Mouse (Mus musculus) heart, postnatal 14 days (tissue): Measurements from ENCODE around the gene Slc25a3. TPM values are rescaled to one million over a fixed set of nuclear protein-coding genes. Genes with fewer than 3 reads are reported as not detected.

Experiments
- DNase-seq, 2 experiments: peaks; one replicate each; pipeline ENCODE4 v3.0.0; 2021 to 2022
- intact Hi-C: fragments of 180-260 bp; cut with DNase I; formaldehyde crosslinking; loops from one replicate; pipeline ENCODE4 v1.15.1; 2025
- total RNA-seq, 2 experiments: library from RNA; stranded (reverse); gene quantifications; 2 replicates each; pipeline ENCODE4 v1.2.3; 2021

Slc25a3 gene
- total RNA-seq, 2 experiments from 2014 or later = 2,379 to 2,461 TPM

DNA sequence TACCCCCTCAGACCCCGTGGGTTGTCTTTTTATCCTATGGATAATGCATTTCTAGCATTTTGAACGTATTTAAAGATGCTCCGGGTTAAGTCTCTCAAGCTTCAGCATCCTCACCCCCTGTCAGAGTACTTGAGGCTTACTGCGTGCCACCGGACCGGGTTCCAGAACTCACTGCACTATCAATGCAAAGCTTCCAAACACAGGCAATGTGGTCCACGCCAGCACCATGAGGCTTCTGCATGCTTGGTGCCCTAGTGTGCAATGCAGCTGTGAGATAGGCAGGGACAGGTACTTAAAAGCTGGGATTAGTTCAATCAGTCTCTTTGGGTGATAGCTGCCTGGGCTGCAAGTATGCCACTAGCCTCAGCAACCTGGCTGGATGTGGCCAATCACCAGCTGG, 21.6 kb upstream of the Slc25a3 start:
- no peak for DNase-seq
- intact Hi-C loops = no loop called here

DNA sequence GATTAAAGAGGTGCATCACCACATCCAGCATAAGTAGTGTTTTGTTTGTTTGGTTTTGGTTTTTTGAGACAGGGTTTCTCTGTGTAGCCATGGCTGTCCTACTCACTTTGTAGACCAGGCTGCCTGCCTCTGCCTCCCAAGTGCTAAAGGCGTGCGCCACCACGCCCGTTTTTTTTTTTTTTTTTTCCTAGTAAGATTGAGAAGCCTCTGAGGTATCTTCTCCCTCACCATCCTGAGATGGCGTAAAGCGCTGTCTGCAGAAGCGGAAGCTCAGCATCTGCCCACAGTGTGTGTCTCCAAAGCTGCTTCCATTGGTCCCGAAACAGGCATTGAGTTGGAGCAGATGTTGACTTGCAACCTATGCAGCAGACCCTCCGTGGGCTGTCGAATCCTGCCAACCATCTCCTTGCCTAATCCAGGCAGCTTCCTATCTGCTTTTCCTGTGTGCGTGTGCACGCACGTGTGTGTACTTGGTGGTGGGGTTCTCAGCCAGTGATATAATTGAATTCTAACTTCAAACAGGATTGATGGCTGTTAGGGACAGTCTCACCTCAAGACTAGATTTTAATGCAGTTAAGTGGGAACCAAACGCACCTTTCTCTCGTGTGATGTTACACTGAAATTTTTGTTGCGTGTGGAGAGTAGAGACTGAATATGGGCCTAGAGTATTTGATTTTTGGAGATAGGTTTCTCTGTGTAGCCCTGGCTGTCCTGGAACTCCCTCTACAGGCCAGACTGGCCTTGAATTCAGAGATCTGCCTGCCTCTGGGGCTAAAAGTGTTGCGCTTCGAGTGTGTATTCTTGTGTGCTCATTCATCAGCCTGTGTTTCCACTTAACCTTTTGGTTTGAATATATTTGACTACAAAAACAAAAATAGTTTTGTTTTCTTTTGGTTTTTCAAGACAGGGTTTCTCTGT, 19.7 kb upstream of the Slc25a3 start:
- intact Hi-C loops = loop anchor here (5.0 kb wide), 1 partner anchor 416 kb away; no protein-coding TSS in a partner anchor
- no peak for DNase-seq

DNA sequence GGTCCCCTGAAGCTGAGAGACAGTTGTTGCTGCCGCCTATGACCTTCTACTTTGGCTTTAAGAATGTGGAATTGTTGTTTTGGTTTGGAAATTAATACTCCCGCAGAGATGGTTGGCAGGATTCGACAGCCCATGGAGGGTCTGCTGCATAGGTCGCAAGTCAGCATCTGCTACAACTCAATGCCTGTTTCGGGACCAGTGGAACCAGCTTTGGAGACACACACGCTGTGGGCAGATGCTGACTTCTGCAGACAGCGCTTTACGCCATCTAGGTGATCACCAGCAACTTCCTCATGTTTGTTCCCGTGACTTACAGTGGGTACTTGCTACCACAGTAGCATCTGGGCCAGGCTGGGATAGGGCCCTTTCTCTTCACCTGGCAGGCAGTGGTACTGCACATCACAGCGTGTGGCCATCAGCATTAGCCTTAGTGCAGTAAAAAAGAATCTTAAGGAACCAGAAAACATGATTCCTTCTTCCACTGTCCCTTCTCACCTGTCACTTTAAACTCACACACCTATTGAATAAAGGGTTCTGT, 18.9 kb upstream of the Slc25a3 start:
- no peak for DNase-seq
- intact Hi-C loops = loop anchor here (5.0 kb wide), 1 partner anchor 415 kb away; no protein-coding TSS in a partner anchor

DNA sequence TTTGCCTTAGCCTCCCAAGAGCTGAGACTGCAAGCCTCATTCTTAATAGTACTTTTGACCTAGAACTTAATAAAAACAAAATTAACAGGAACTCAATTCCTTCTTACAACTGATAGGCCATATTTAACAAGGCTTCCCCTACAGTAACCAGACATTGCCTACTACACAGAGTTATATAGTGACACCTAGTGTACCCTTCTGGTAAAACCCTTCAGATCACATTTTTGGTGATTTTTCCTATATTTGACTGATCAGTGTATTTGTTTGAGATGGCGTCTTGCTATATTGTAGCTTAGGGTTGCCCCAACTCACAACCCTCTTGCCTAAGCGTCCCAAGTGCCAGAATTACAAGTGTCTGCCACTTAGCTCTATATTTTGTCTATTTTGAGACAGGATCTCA, 17.7 kb upstream of the Slc25a3 start:
- intact Hi-C loops = loop anchor here (2.0 to 5.0 kb wide), 2 partner anchors 71 to 414 kb away; no protein-coding TSS in a partner anchor
- no peak for DNase-seq

DNA sequence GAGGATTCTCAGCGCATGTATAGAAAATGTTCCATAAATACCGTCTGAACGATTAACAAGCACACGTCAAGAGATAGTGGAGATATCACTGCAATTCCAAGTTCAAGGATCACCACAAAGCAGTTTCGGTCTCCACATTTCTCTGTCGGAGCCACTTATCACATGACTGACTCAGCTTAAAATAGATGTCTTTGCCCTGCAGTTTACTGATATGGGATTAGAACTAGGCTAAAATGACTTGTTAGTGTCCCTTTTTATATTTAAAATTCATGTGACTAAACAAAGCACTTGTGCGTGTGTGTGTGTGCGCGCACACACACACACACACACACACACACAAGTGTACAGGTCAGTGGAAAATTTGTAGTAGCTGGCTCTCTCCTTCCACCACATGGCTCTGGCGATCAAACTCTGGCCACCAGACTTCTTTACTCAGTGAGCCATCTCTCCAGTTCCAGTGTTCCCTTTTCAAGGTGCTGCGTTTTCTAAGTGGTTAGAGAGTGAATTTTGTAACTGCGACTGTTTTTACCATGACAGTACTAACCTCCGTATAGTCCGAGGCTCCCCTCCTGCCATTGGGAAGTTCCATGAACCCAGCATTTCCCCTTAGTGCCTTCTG, 15.4 kb upstream of the Slc25a3 start:
- DNase-seq = no peak
- intact Hi-C loops = loop anchor here (5.0 kb wide), 1 partner anchor 57 kb away; the partner anchor contains the start of genes Apaf1 and Ikbip

DNA sequence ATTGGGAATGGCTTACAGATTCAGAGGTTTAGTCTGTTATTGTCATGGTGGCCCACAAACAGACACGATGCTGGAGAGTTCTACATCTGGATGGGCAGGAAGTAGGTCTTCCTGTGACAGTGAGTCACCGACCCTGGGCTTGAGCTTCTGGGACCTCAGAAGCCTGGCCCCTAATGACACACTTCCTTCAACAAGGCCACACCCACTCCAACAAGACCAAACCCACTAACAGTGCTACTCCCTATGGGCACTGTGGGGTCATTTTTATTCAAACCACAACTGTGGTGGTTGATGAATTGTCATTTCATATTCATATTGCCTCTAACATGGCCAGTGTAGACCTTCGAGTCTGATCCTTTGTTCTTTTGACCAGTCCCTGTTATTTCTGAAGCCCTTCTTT, 14.5 kb upstream of the Slc25a3 start:
- intact Hi-C loops = loop anchor here (5.0 kb wide), 1 partner anchor 56 kb away; the partner anchor contains the start of genes Apaf1 and Ikbip
- no peak for DNase-seq

DNA sequence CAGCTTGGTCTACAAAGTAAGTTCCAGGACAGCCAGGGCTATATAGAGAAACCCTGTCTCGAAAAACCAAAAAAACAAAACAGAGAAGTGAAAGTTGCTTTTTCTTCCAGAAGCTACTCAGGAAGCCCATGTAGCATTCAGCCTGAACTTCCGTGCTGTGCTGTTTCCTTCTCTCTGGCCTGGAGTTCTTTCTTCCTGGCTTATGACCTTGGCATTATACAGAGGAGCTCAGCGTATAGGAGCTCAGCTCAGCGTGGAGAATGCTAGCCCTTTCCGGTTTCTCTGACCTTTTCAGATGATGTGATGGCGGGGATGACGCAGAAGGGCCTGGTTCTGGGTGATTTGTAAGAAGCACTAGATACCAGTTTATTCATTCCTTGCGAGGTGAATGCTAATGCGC, 13.5 kb upstream of the Slc25a3 start:
- no peak for DNase-seq
- intact Hi-C loops = loop anchor here (5.0 kb wide), 1 partner anchor 55 kb away; the partner anchor contains the start of genes Apaf1 and Ikbip

DNA sequence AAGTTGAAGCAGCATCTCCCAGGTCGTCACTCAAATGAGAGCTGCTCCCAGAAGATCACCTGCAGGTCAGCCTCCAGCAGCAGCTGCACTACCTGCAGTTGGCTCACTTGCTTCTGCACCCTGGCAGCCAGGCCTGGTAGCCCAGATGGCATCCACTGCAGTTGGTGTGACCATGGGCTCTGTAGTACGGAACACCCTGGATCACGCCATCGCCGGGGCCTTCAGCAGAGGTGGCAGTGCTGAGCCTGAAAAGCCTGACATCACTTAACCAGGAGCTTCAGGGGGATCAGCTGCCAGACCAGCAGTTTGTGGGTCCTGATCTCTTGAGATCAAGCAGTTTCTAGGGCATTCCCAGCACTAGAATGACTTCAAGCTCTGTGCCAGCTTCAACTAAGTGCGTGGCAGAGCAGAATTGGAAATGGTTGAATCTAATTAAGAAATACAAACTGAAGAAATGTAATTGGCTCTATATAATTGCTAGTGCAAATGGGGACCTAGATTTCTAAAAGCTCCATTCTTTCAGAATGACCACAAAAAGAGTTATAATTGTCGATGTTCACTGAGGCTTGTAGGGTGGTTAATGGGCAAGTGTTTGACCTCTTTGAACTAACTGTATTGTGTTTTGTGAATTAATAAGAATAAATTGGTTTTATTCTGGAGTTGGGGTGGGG, 11.6 kb upstream of the Slc25a3 start:
- DNase-seq = no peak
- intact Hi-C loops = loop anchor here (5.0 kb wide), 1 partner anchor 53 kb away; the partner anchor contains the start of genes Apaf1 and Ikbip

DNA sequence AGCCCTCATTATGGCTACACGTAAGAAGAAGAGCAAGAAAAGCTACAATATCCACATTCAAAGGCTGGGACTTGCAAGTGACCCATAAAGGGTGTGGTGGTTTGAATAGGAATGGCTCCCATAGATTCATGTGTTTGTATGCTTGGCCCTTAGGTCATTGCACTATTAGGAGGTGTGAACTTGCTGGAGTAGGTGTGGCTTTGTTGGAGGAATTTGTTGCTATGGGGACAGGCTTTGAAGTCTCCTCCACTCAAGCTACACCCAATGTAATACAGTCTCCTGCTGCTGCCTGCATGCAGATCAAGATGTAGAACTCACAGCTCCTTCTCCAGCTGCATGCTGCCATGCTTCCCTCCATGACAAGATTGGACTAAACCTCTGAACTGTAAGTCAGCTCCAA, 7.7 kb upstream of the Slc25a3 start:
- no peak for DNase-seq
- intact Hi-C loops = no loop called here

DNA sequence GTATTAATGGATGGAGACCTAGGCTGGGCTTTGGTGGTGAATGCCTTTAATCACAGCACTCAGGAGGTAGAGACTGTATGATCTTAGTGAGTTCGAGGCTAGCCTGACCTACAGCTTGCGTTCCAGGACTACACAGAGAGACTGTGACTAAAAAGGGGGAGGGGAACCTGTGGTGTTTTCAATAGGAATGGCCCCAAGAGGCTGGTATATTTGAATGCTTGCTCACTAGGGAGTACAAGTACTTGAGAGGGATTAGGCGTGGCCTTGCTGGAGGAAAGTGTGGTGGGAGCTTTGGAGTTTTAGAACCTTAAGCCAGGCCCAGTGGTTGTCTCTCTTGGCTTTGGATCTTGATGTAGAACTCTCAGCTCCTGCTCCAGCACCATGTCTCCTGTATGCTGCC, 6.9 kb upstream of the Slc25a3 start:
- intact Hi-C loops = no loop called here
- DNase-seq = no peak

DNA sequence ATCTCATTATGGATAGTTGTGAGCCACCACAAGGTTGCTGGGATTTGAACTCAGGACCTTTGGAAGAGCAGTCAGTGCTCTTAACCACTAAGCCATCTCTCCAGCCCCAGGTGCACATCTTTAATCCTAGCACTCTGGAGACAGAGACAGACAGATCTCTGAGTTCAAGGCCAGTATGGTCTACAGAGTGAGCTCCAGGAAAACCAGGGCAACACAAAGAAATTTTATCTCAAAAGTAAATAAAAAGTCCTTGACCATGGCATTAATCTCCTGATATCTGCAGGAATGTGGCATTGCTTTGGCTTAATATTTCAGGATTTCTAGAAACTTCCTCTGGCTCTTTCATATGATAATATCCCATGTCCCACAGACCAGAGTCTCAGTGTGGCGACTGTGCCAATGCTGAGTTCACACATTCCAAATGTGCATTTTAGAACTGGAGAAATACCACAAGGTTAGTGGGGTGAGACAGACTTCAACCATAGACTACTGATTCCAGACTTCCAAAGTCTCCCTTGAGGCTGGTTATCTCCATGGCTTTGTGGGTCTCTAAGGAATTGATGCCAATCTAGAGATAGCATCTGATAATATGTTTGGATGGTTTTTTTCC, 4.8 kb upstream of the Slc25a3 start:
- intact Hi-C loops = no loop called here
- DNase-seq = no peak

DNA sequence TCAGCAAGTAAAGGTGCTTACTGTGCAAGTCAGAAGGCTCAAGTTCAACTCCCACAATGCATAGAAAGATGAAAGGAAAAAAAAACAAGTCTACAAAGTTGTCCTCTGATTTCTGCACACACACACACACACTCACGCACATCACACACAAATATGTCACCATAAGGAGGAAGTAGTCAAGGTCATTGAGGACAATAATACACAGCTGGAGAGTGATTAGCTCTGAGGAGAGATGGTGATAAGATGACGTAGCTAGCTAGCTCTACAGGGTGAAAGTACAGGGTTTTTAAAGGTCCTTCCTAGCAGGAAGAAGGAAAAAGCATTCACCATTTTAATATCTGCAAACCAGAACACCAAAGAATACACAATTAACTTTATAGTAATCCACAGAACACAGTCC, 3.5 kb upstream of the Slc25a3 start:
- no peak for DNase-seq
- intact Hi-C loops = no loop called here

DNA sequence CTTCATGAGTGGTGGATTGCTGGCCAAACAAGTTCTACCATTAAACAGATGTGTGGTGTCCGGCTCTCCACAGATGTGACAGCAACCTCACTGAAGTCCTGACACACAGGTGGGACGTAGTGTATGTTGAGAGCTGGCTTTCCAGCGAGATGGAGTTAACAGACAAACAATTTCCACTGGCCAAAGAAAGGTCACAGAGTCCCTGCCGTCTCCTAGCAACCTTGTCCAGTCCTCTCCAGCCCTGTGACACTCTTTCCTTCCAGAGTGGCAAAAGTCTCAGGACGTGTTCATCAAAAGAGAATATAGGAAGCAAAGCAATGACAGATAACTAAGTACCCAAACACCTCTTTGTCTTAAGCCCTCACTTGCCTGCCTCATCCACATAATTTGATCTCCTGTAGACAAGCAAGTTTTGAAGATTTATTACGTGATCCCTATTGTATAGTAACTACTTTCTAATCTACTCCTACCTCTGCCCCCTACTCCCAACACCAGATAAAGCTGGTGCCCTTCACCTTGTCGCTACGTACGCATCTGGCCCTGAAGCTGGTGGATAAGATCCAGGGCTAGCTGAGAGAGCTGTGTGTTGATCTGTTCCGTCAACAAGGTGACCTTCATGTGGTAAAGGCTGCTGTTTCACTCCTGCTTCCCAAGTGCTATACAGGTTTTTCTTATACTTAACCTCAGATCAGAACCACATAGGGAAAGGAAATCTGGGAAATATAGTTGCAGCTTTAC, 2.9 kb upstream of the Slc25a3 start:
- intact Hi-C loops = no loop called here
- no peak for DNase-seq

DNA sequence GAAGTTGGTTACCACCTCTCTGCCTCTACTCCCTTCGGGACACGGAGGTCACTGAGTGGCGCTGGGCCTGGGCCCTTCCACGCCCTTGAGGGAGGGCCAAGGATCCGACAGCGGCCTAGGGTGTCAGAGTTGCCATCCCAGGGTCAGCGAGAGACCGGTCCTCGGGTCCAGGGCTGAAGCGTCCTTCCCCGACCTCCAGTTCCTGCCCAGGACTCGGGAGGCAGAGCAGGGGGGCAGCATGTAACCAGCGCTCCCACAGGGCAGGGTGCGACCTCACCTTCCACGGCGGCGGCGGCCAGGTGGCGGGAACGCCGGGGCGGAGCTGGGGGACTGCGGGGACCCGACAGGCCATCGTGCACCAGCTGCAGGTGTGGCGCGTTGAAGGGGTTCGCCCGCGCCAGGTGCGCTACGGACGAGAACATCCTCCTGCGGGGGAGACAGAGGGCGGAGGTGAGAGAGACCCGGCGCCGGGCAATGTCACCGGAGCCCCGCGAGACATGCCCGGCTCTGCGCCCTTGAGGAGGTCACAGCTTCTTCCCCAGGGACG, 505 bp downstream of the Slc25a3 start:
- peak; percentile 52 to 67 for DNase-seq
- intact Hi-C loops = loop anchor here (5.0 kb wide), 1 partner anchor 41 kb away; the partner anchor contains the start of genes Apaf1 and Ikbip

DNA sequence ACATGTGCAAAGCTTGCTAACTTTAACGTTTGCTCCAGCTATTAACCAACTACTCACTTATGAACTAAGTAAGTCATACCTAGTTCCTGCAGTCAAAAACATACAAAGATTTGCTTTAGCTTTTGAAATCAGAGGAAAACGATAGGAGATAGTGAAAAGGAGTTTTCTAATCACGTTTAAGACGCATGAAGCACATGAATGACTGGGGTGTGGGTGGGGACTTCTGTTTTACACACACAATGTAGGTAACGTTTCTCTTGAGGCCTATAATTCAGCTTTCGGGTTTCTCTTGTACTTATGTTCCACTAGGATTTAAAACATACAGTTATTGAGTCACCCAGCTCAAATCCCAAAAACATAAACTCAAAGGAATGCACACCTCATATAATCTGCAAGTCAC, 1.2 kb downstream of the Slc25a3 start:
- DNase-seq = no peak
- intact Hi-C loops = loop anchor here (5.0 kb wide), 1 partner anchor 40 kb away; the partner anchor contains the start of genes Apaf1 and Ikbip

DNA sequence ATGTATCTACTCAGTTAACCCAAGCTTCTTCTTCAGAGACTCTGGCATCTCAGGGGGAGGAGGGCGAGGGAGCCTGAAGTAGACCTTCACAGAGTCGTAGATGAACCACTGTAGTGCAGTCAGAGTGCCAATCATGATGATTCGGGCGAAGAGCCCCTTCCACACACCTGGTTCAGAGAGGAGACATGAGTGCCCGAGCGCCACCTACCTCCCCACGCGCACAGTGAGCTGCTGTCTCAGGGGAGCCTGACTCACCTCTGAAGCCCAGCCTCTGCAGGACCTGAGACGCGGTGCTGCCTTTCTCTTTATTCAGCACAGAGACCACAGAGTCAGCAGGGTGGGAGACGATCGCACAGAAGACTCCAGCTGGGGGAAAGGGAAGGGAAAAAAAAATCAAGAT, 6.9 kb downstream of the Slc25a3 start:
- intact Hi-C loops = no loop called here
- no peak for DNase-seq

DNA sequence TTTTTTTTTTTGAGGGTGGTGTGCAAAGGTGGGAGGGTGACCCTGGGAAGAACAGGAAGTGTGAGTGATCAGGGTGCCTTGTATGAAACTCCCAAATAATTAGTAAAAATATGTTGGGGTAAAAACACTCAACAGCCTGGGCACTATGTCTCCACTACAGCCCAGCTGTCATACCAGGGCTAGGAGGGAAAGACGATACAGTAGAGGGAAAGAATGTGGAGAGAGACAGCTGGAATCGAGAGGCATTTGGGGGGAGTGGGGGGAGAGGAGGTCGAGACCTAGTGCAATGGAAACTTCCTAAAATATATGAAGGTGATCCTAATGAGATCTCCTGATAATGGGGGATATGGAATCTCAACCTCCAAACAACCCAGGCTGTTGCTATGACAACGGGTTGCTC, 14.0 kb downstream of the Slc25a3 start:
- no peak for DNase-seq
- intact Hi-C loops = no loop called here

DNA sequence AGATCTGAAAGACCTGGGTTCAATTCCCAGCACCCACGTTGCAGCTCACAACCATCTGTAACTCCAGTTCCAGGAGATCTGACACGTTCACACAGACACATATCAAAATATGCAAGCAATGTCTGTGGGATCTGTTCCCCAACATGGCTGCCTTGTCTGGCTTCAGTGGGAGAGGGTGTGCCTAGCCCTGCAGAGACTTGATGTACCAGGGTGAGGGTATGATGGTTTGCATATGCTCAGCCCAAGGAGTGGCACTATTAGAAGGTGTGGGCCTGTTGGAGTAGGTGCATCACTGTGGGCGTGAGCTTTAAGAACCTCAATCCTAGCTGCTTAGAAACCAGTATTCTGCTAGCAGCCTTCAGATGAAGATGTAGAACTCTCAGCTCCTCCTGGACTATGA, 17.9 kb downstream of the Slc25a3 start:
- intact Hi-C loops = no loop called here
- no peak for DNase-seq
